Mouse (Mus musculus) c-Kit-positive CD71-positive TER-119-positive erythroid progenitor cells, embryonic 14.5 days (primary cell): ENCODE data around the gene Gm19426.

ENCODE experiments used
- DNase-seq: peaks from one replicate; pipeline ENCODE4 v3.0.0-alpha.2; 2013; ENCODE audit warnings: low spot score

Gene Gm19426

DNA sequence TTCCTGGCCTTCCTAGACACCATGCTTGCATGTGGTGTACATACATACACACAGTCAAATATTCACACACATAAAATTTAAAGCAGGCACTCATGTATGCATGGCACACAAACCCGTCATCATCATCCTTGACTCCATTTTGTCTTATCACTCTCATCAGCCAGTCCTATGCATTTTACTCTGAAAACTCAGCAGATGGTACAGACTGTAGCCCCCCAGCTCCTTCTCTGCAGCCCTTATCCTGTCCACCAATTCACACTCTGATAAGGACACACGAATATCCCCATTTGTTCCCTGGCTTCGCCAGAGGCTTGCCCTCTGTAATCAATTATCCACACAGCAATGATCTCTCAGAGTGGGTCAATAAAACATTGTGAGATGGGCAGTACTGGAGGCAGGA, 22.3 kb downstream of the Gm19426 start:
- no peak for DNase-seq

DNA sequence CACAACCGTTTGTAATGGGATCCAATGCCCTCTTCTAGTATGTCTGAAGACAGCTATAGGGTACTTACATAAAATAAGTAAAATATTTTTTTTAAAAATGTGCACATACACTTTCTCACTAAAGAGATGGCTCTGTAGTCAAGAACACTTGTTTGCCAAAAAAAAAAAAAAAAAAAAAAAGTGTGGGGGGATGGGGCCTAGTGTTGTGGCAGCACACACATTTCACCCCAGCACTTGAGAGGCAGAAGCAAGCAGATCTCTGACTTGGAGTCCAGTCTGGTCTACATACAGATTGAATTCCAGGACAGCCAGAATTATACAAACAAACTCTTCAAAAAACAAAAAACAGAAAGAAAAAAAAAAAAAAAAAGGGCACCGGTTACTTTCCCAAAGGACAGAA, 22.7 kb downstream of the Gm19426 start:
- DNase-seq: no peak

DNA sequence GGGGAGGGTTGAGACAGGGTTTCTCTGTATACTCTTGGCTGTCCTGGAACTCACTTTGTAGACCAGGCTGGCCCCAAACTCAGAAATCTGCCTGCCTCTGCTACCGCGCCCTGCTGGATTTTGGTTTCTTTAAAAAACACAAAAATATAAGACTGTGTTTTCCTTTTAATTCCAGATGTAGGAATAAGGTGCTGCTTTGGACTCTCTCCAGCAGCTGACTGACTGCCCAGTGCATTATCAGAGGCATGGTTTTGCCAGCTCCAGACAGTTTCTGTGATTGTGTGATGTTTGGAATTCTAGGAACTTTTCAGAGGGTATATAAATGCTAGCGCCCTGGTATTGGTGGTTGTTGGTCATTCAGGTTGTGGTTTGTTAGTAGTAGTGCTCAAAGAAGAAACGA, 26.1 kb downstream of the Gm19426 start:
- DNase-seq: no peak

DNA sequence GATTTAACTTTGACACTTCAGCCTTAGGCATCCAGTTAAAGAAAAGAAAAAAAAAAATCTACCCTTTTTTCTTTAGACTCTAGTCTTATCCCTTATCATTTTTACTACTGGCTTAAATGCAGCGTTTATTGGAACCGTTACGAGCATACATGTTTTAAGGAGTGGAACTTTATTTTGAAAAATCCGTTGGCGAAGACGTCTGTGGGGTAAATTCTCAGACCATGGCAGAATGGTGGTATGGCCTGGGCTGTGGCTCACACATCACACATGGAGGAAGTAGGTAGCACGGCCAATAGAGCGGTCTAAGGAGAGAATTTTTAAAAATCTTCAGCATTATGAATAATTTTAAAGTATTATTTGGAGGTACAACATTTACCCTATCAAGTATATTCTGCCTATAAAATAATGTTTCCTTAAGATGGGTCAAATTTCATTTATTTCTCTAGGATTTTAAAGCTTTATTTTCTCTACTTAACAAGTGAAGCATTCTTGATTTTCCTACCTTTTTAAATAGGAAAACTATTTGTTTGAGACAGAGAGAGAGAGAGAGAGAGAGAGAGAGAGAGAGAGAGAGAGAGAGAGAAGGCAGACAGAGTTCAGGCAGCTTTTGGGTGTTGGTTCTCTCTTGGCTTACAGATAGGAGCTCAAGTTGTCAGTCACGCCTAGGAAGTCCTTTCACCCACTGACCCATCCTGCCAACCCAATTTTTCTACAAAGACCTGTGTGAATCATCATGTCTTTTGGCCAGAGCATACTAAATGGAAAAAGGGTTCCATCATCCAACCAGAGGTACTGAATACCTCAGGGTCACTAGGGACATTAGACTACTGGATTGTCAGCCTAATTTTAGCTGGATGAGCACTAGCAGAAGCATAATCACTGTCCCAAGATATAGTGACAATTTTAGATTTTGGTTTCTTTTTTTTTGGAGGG, 26.8 kb downstream of the Gm19426 start:
- no peak for DNase-seq

DNA sequence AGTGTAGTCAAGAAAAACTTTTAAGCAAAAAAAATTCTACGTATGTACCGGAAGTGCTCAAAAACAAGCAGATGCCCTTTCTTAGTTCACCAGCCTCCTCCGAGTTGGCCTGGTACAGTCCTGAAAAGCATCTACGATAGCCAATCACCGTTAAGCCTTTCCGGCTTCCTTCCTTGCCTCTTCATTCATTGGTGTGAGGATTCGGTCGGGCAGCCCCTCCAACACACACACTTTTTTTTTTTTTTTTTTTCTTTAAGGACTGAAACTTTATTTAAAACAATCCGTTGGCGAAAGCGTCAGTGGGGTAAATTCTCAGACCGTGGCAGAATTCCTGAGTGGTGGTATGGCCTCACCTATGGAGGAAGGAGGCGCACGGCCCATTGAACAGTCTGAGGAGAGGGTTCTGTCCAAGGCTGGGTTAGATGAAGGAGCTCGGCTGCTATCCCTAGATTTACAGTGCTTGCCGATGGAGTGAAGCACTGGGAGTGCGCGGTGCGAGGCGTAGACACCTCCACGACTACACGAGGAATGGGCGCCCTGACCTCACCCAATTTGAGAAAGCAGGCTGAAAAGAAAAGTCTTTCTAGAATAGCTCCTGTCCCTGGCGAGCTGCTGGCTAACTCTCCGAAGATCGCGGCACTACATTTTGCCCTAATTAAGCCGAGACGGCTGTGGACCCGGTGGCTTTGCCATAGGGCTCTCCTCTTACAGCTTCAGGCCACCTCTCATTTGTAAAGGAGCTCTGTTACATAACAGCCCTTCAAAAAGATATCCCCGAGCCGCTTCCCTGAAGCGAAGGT, 27.7 kb downstream of the Gm19426 start:
- peak; percentile 94 for DNase-seq

DNA sequence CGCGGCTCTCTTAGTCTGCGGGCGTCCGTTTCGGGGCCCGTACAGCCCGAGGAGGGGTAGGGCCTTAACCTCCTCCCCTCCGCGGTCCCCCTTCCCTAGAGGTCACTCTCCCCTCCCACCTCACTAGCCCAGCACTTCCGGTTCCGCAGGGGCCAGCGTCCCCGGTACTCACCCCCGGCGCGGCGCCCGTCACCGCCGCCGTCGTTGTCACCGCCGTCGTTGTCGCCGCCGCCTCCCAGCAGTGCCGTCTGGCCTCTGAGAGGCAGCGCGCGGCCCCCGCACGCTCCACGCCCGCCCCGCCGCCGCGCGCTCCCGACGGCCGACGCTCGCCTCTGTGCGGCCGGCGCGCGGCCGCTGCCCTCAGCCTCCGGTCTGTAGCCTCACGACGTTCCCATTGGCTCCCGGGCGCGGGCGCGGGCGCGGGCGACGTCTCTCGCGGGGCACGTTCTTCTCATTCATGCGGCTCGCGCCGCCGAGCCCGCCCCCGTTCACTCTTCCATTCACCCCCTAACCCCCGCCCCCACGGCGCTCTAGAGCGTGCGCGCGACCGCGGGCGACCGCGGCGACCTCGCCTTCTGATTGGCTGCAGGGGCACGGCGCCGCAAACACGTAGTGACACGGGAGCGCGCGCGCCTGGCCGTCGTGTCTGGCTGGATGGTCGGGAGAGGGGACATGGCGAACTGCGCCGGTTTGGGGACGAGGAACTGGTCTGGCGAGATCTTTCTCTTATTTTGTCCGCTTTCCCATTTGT, 28.5 kb downstream of the Gm19426 start, which contains the start of gene Zdhhc5:
Zdhhc5 (minus strand) TSS at position 370 of the 751 bp plus-strand sequence.
- DNase-seq: peak; percentile 97

DNA sequence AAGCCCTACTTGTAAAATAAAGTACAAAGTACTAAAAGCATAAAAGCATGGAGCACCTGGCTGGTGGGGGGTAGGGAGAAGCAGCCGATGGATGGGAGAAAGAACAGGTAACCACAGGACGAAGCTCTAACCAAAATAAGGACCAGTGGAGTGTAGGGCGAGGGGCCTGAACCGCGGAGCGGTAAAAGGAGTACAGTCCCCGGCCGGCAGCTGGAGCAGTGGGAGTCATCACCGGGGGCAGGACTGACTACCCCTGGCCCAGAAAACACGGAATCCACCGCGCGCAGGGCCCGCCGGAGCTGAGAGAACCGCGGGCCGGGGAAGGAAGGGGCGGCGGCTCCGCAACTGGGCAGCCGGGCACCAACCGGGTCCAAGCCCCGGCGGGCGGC, 29.0 kb downstream of the Gm19426 start:
- DNase-seq: no peak

DNA sequence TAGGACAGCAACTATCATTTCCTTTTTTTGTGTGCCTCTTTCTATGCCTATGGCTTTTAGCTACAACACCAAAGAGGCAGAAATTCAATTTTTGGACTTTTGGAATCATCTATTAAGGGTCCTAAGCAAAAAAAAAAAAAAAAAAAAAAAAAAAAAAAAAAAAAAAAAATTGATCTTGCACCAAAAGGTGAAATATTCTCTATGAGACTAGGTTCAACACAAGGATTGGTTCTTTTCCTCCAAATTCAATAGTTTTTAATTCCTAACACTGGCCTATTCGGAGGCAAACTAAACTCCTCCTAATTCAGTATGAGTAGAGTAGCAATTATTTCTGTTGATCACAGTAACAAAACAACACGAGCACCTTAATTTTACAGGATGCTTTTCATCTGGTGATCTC, 31.6 kb downstream of the Gm19426 start:
- DNase-seq: no peak

DNA sequence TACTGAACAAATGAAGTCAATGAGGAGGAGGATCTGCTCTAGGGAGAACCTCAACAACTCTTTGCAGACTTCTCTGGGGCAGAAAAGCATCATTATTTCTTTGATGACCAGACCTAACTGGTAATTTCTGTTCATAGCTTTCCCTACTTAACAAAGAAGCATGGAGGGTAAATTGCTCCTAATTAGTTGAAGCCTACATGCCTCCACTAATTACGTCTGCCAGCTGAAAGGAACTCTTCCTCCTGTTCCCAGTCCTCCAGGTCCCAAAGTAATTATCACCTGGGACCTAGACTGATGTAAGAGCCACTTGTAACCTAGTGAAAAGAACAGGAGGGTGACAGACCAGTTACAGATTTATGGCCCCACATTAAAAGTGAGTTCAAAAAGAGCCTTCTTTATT, 35.9 kb downstream of the Gm19426 start:
- no peak for DNase-seq

DNA sequence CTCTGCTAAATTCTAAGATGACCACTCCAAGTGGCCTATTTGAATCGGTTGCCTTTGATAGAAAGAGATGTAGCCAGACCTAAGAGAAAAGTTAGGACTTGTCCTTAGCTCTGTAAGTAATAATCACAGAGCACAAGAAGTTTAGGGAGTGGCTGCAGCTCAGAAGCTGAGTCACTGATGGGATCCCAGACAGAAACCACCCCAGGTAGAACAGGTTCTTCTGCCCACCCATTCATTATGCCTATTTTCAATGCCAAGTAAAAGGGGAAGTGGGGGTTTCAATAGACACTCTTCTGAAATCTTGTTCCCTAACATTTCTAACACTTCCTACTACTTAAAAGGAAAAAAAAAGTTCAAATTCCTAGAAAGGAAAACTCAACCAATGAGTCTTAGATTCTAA, 38.2 kb downstream of the Gm19426 start:
- DNase-seq: no peak

DNA sequence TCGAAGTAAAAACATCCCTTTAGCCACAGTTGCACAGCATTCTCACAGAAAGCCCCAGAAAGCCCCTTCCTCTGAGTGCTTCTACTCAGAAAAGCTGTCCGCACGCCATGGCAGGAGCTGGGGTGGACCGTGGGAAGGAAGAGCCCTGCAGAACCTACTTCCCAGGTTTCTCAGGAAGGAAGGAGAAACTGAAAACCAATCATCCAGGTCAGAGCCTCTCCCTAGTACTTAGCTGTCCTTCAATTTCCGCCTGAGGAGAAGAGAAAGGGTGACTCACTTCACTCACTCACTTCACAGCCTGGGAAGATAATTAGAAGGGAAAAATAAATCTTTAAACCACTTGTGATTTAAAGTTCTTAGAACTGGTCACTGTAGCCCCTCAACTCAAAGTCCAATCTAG, 39.1 kb downstream of the Gm19426 start:
- no peak for DNase-seq

DNA sequence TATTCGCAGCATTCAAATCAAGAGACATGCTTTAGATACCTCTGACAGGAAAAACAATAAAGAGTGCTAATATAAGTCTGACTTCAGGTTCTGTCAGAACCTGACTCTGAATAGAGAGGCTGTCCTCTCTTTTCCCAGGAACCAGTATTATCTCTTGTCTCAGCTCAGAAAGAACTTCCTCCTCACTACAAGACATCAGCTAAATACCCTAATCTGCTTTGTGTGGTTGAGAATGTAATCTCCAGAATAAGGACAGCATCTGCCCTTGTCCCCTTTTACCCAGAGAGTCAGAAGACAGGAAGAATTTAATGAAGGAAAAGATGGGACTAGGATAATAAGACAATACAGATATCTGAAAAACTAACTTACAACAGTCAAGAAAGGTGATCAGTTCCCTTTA, 40.0 kb downstream of the Gm19426 start:
- no peak for DNase-seq

DNA sequence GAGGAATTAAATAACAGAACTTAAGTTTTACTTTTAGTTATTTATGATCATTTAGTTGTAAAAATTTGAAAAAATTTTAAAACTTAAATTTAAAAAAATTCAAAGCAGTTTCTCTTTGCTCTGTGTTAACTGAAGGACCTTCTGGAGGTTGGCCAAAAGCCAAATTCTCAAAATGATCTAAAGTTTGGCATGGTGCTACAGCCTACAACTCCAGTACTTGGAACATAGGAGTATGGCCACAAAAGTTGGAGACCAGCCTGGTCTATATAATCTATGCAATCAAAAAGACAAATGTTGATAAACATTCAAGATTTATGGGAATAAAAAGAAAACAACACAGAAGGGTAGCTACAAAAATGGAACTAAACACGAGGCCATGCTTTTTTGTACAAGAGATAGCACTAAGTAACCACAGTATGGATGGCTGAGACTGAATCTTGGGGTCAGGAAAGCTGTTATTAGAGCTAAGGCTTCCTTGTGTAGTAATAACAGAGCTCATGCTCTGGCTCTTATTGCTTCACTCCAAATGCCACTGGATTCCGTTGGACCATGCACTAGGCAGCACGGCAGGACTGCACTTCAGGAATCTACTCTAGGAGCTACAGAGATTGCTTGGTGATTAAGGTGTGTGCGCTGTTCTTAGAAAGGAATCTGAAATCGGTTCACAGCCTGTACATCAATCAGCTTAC, 48.3 kb downstream of the Gm19426 start:
- DNase-seq: no peak
